Mouse (Mus musculus) small intestine, adult 2 months (tissue): ENCODE data around the gene Herpud1.

Experiments used
- CTCF ChIP-seq: fragments of 200-500 bp; IDR thresholded peaks from 2 replicates; pipeline ENCODE4 v1.5.1; 2012; ENCODE audit warnings: low read depth, mild to moderate bottlenecking, control low read depth, inconsistent platforms, low read length, moderate library complexity, mixed read lengths; ENCODE audit not compliant: insufficient replicate concordance, insufficient read length; ENCODE audit errors: extremely low read depth
- POLR2A ChIP-seq: fragments of 200-500 bp; IDR thresholded peaks from 2 replicates; pipeline ENCODE4 v1.6.1; 2012; ENCODE audit warnings: low read depth, mild to moderate bottlenecking, control low read depth, inconsistent platforms, low read length, moderate library complexity

GRCm38 (mm10) chr8:94343778-94344320 is 42.4 kb upstream of the Herpud1 start:
- TF ChIP-seq POLR2A: no peak
- TF ChIP-seq CTCF: no peak
